Mouse (Mus musculus) olfactory bulb, adult 2 months (tissue): ENCODE data around the gene Igfbp2. TPM values are rescaled to one million over a fixed set of nuclear protein-coding genes. Genes with fewer than 3 reads are reported as not detected.

Source experiments
- H3K27ac ChIP-seq: fragments of 200-500 bp; 2 replicates; pipeline ENCODE4 v1.5.1; 2012; ENCODE audit warnings: low read depth, low read length; ENCODE audit not compliant: insufficient read depth
- H3K4me1 ChIP-seq: fragments of 200-500 bp; 2 replicates; pipeline ENCODE4 v1.6.1; 2012; ENCODE audit warnings: low read length; ENCODE audit not compliant: control insufficient read depth, insufficient read depth
- H3K4me3 ChIP-seq: fragments of 200-500 bp; 2 replicates; pipeline ENCODE4 v1.5.1; 2012; ENCODE audit warnings: mild to moderate bottlenecking, low read depth, low read length, moderate library complexity; ENCODE audit not compliant: insufficient read depth
- CTCF ChIP-seq: fragments of 200-500 bp; IDR thresholded peaks from 2 replicates; pipeline ENCODE4 v1.5.1; 2012; ENCODE audit warnings: low read depth, mild to moderate bottlenecking, low read length, moderate library complexity; ENCODE audit not compliant: insufficient read depth
- POLR2A ChIP-seq: fragments of 200-500 bp; IDR thresholded peaks from 2 replicates; pipeline ENCODE4 v1.6.1; 2012; ENCODE audit warnings: mild to moderate bottlenecking, low read depth, low read length, moderate library complexity; ENCODE audit not compliant: insufficient read depth
- WGBS: fragments of 180-500 bp; shearing (Covaris S2); methylation state at CpG from one replicate; pipeline ENCODE4 v1.1.7; 2018; 5-methylcytosine and 5-hydroxymethylcytosine counted together
- polyA plus RNA-seq: library from polyadenylated mRNA; stranded (reverse); fragments of >200 nt; gene quantifications from 2 replicates; pipeline ENCODE4 v1.2.4, GENCODE M21; 2012; ENCODE audit warnings: low replicate concordance; ENCODE audit not compliant: missing spikeins, insufficient read depth, insufficient read length

Gene Igfbp2
- polyA plus RNA-seq, 1 experiment = not detected

DNA sequence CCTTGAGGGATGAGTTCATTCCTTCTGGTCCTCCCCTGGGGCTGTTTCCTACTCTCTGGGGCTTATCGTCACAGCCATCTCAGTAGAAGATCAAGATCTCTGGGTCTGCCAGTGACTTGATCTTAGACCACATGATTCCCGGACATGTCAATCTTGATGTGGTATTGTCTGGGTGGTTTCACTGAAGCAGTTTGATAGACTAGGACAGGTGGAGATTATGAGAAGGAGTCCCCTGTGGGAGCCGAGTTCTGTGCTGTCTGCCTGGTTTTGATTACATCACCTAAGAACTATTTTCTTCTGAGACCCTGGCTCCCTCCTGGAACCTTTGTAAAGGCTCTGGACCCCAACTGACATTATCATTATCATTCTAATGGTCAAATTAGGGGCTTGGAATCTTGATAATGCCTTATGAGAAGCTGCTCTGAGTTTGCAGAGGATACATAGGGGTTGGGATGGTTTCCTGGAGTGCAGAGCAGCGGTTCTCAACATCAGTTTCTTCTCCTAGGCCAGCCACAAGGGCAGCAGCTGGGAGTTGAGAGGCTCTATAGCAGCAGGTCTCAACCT lies 27.1 kb upstream of the Igfbp2 start:
- WGBS = 80% methylated on average over 4 of the region's 4 CpGs
- Histone ChIP-seq H3K27ac (no peak overlapping the region), H3K4me3 (no peak overlapping the region), H3K4me1 (no peaks in the 10 kb centered on the region)
- no peak for TF ChIP-seq POLR2A
- TF ChIP-seq CTCF = no peak

DNA sequence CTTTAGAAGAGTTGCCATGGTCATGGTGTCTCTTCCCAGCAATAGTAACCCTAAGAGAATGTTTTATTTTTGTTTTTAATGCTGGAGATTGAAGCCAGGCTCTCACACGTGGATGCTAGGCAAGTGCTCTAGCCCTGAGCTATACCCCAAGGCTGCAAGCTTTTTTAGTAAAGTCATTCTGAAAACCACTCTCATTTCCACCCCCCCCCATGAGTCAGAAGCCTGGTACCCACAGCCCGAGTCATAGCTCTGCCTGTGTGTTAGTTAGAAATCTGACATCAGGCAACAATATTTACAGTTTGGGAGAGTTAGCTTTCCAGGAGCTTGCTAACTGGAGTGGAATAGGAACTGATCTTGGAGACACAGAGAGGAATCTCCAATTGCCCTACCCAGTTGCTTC lies 25.9 kb upstream of the Igfbp2 start:
- H3K27ac ChIP-seq = no peak overlapping the region
- TF ChIP-seq POLR2A (no peak), CTCF (no peak)
- 45% methylated on average over 2 of the region's 2 CpGs for WGBS
- no peak overlapping the region for H3K4me3 ChIP-seq
- H3K4me1 ChIP-seq = no peaks in the 10 kb centered on the region

DNA sequence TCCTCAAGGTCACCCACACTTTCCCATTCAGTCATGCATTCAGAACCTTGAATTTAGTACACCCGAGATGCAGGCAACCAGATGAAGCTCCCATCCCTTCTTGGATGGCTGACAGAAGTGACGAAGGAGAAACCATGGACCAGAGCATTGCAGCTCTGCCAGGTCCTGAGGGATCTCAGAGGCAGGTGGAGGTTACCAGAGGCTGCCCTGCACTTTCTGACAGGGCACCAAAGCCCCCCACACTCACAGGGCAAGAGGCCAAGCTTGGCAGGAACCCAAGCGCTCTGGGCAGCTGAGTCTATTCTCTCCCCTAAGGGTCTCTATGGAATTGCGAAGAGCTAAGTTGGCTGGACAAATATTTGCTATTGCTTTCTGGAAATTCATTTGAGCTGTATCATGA lies 20.3 kb upstream of the Igfbp2 start:
- no peak overlapping the region for H3K27ac ChIP-seq
- 65% methylated on average over 4 of the region's 4 CpGs for WGBS
- TF ChIP-seq CTCF (no peak), POLR2A (no peak)
- no peak overlapping the region for H3K4me3 ChIP-seq
- peaks cover 3% of the 10 kb centered on the region; the same call in 1 of the 2 replicates for H3K4me1 ChIP-seq

DNA sequence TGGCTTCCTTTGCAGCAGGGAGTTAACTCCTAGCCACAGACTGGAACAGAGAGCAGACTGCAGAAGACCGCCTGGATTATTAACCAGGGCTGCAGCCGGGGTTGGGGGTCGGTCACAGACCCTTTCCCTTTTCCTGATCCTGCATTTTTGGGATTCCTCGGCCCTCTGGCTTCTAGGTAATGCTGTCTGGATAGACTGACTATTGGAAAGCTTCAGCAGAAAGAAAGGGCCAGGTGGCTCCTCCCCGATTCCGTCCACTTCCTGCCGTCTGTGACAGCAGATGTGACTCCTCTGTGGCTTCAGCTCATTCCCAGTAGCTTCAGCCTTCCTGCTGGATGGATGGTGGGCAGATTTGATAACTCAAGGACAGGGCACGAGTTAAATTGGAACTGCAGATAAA lies 19.3 kb upstream of the Igfbp2 start:
- Histone ChIP-seq H3K4me1 (peaks cover 4% of the 10 kb centered on the region; the same call in 1 of the 2 replicates), H3K4me3 (no peak overlapping the region)
- whole genome bisulfite sequencing = 77% methylated on average over 8 of the region's 8 CpGs

DNA sequence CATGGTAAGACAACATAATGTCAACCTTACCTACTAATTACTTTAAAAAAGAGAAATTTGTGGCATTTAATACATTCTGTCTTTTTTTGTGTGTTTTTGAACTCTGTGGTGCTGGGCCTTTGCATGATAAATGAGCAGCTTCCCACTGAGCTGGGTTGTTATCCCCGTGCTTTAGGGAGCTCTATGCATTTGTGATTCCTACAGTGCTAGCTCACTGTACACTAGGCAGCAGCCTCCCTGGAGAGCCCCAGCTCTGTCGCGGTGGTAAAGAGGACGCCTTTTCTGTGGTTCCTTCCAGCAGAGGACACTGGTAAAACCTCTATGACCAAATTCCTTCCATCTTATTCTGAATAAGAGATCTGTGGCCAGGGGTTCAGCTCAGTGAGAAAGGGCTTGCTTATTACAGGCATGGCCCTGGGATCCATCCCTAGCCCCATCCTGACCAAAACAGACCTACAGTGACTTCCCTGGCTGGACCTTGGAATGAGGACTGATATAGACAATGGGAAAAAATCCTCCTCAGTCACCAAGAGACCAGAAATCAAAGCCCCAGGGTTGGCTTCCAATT lies 18.7 kb upstream of the Igfbp2 start:
- Histone ChIP-seq H3K4me3 (no peak overlapping the region), H3K27ac (no peak overlapping the region), H3K4me1 (peaks cover 6% of the 10 kb centered on the region; the same call in 1 of the 2 replicates)
- no peak for TF ChIP-seq CTCF
- no peak for TF ChIP-seq POLR2A
- WGBS = 56% methylated on average over 4 of the region's 4 CpGs

More for the DNA sequence above, 19.3 kb upstream of the Igfbp2 start:
- no peak overlapping the region for H3K27ac ChIP-seq
- no peak for TF ChIP-seq POLR2A
- no peak for TF ChIP-seq CTCF

DNA sequence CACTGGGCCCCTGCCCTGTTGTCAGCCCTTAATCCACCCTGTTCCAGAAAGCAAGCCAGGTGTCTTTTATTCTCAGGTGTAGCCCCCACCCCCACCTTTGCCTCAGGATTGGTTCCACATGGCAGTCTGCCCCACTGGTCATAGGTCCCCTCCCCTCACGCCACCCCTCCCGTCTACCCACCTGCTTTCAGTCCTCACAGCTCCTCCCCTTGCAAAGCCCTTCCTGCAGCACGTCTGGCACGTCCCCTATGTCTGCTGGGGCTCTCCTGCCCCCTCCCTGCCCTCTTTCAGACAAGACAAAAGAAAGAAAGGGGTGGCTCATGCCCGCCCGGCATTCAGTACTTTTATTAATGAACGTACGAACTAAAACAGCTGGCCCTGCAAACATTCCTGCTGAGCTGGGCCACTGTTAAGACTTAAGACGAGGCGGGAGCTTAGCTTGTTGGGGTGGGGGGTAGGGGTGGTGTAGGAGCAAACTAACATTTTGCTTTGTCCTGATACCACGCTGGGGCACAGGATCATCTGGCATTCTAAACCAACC lies 18.2 kb upstream of the Igfbp2 start:
- Histone ChIP-seq H3K27ac (no peak overlapping the region), H3K4me3 (no peak overlapping the region), H3K4me1 (peaks cover 6% of the 10 kb centered on the region; the same call in 1 of the 2 replicates)
- TF ChIP-seq POLR2A (no peak), CTCF (no peak)
- 50% methylated on average over 11 of the region's 11 CpGs for WGBS

DNA sequence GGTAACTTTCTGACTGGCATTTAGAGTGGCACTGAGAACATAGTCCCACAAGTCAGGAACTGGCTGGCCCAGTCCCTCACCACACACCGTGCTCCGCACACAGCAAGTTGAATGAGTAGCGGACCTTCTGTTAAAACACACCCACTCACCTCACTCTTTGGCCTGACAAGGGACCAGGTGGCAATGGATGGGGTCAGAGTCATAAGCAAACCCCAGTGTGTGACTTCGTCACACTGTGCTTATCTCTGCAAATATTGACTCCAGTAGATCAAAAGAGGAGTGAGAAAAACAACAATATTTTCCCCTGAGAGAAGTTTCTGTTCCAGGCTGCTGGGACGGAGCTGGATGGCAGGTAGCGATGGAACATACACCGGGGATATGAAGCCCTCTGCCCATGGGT lies 15.0 kb upstream of the Igfbp2 start:
- Histone ChIP-seq H3K4me3 (no peak overlapping the region), H3K4me1 (peaks cover 10% of the 10 kb centered on the region), H3K27ac (no peak overlapping the region)
- TF ChIP-seq CTCF (no peak), POLR2A (no peak)
- 97% methylated on average over 7 of the region's 7 CpGs for WGBS

DNA sequence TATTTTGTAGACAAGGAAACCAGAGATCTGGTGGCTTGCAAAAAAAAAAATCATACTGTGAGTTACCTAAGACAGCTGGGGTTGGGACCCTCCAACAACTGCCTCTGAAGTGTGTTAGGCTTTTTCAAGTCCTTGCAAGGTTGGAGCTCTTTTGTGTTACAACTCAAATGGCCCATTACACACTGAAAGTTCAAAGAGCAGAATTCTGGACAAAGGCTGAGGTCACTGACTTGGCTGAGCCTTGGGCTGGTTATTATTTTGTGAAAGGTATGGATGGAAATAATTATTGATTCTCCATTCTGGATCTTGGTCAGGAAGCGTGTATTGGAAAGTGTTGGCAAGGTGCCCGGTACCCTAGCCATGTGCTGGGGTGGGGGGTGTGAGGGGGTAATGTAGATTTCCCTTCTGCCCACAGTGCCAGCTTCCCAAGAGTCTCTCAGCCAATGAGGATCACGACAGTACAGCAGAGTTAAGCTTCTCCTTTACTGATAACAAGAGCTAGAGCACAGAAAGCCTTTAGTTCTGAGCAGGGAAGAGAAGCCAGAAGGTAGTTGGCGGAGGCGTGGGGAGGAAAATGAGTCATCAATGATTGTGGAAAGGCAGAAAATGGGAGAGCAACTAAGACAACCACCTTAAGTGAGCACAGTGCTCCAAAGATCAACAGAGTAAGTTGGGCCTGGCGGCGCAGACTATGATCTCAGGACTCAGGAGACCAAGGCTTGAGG lies 14.2 kb upstream of the Igfbp2 start:
- 61% methylated on average over 7 of the region's 7 CpGs for WGBS
- TF ChIP-seq CTCF = no peak
- TF ChIP-seq POLR2A = no peak
- Histone ChIP-seq H3K27ac (no peak overlapping the region), H3K4me3 (no peak overlapping the region), H3K4me1 (peaks cover 11% of the 10 kb centered on the region)

DNA sequence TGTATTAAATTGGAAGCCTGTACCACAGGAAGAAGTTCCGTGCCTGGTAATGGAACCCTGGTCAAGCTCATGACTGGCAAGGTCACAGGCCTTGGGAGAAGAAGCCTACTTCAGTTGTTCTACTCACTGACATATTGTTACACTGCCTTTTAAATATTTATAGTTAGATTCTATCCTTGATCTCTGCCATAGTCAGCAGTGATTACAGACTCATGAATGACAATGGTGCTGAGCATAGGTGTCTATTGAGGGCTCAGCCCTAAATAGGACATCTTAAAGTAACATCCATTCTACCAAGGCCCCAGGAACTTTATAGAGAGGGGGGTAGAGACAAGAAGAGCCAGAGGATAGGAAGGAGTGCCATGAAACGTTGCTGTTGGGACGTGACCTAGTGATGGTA lies 13.2 kb upstream of the Igfbp2 start:
- 96% methylated on average over 3 of the region's 3 CpGs for WGBS
- Histone ChIP-seq H3K4me3 (no peak overlapping the region), H3K4me1 (peaks cover 13% of the 10 kb centered on the region), H3K27ac (no peak overlapping the region)
- no peak for TF ChIP-seq CTCF
- no peak for TF ChIP-seq POLR2A
